Mouse (Mus musculus): Measurements from ENCODE around the gene Cd5.

Gene Cd5

DNA sequence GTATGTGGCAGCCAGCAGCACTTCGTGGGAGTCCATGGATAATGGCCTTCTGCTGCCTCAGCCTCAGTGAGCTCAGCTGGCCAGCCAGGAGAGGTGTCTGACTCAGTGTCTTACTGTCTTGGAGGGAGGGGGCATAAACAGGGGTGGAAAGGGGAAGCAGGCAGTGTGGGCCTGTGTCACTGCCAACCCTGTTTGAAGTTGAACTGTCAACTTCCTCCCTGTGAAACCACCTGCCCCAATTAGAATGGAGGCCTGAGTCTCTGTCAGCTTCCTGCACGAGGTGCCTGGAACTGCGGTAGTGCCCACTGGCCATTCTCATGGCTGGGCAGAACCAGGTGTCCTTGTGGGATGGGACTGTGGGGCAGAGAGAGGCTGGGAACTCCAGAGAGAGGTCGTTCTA is at the start of gene Cd5:
TSS of gene Cd5 (minus strand) at position 192 of the 400 bp plus-strand sequence.
- no peak for DNase-seq

DNA sequence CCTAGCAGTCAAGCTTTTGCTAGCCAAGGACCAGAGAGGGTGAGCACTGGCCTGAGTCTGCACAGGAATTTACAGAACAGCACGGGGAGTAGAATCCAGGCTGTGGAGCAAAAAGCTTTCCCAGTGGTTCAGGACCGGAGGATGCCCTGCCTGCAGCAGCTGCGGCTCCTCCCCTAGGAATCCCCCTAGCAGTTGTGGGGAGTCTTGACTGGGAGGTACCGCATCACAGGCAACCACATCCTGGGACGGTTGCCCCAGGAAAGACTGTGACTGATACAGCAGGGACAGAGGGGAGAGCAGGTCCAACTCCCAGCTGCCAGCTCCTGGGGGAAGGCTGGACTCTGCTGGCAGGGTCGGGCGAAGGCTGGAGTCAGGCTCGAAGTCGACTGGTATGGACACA is 49.4 kb upstream of the Cd5 start:
- DNase-seq: no peak

DNA sequence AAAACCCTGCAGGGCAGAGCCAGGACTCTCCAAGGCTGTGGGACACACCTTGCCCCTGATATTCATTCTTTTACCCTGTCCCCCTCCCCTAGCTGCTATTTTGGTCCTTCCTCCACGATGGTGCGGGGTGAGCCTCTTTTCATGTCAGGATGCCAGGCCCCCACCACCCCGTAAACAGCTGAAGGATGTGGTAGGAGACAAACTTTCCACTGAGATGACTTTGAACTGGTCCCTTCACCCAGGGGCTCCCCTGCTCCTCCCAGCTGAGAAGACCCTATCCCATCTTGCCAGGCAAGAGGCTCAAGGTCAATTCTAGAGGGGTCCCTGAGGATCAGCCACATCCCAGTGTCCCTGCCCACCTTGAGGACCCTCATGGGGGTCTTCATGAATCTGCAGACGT is 48.6 kb upstream of the Cd5 start:
- no peak for DNase-seq

DNA sequence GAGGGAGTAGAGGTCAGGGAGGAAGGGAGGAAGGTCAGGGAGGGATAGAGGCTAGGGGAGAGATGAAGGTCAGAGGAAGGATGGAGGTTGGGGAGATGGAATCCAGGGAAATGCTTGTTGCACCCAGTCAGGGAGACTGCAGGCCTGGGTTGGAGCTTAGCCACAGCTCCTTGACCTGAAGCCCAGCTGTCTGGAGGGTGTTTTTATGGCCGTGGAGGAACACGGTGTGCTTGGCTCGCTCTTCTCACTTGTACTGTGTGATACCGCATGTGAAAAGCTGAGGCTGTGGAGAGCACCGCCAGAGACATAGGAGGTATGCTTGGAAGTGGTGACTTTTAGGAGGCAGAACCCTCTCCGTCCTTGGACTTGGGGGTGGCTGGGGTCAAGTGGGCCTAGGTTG is 48.0 kb upstream of the Cd5 start:
- no peak for DNase-seq

DNA sequence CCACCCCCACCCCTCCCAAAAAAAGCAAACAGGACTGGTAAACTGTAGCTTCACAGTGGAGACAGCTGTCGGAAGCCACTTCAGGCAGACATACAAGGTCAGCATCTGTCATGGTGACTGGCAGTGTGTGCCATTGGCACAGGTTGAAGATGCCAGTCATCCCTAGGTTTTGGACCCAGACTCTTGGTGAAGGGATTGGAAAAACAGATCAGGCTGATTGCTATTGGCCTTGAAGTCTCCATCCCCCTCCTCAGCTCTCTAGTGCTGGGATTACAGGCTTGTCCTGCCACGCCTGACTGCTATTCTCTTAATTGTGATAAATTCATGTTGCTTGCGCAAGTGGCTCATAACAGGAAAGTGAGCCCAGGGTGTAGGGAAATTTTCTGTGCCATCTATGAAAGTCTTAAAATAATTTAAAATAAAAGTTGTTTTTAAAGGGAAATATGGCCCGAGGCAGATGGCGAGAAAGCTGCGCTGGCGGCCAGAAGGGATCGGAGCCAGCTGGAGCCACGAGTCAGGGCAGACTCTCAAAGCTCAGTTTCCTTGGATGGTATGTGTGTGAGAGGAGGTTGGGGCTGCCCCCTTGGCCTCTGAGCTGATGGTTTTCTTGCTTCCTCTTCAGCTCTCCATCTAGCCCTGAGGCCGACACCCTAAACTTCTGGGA is 46.1 kb upstream of the Cd5 start:
- no peak for DNase-seq

DNA sequence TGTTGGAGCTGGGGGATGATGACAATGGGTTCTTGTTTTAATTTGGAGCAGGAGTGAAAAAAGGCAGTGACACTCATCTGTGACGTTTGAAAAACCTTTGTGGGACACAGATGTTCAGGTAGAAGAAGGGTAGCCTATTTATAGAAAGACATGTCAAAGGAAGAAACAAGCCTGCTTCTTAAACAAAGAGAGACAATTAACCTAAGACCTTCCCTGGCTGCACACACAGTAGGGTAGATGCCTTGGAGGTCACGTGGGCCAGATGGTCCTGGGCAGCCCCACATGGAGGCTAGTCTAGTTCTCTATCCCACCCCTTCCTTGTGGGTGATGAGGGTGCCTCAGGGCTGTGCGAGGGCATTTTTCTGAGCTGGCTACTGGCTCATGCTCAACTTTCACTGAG is 45.3 kb upstream of the Cd5 start:
- no peak for DNase-seq

DNA sequence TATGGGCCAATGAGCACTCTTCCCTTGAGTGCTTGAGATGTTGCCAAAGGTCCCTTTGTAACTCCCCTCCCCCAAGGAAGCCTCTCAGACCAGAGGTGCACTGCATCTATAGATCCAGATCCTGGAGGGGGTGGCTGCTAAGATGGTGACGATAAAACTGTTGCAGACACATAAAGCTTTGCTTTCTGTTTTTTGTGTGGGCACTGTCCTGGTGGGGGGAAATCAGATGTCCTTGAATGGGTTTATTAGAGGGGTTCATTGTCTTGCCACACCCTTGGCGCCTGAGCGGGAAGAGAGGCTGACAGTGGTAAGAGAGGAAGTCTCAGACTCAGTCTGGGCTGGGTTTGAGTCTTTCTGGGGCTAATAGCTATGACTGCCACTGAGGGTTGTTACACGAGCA is 44.4 kb upstream of the Cd5 start:
- no peak for DNase-seq

DNA sequence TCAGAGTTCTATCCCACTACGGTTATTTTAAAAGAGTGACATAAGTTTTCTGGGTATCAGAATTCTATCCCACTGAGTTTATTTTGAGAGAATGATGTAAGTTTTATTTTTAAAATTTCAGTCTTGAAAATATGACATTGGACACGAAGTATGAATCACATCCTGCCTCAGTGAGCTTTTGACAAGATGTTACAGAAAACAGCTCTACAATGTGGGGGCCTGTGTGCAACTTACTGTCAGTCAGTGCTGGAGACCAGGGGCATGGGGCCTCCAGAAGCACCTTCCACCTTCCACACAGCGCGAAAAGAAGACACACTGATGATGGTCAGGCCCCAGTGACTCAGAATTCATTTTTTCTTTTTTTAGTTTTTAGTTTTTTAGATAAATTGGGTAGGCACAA is 42.8 kb upstream of the Cd5 start:
- no peak for DNase-seq

DNA sequence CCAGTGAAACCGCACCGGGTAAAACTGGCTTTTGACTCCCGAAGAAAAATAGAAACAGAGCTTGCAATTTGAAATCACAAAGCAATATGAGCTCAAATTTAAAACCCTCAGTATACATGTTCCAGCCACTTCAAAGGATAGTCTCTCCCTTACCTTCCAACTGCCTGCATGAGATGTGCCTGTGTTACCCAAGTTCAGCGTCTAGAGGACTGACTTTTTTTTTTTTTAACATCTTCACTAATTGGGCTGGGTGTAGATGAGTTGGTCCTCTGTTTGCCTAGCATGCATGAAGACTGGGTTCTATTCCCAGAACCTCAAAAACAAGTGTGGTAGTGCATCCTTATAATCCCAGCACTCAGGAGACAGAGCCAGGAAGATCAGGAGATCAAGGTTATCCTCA is 38.1 kb upstream of the Cd5 start:
- DNase-seq: no peak

DNA sequence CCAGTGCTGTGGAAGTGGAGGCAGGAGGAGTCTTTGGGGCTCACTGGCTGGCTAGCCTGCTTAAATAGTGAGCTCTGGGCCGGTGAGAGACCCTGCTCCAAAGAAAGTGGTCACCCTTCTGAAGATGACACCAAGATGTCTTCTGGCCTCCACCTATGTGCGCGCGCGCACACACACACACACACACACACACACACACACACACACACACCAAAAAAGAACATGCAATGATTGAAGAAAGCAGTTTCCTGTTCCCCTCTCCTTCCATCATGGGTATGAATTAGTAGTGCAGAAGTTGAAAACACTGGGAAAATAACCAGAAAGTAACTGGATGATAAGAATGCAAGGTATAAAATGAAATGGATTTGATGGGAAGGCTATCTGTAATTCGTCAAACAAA is 35.3 kb upstream of the Cd5 start:
- DNase-seq: no peak

DNA sequence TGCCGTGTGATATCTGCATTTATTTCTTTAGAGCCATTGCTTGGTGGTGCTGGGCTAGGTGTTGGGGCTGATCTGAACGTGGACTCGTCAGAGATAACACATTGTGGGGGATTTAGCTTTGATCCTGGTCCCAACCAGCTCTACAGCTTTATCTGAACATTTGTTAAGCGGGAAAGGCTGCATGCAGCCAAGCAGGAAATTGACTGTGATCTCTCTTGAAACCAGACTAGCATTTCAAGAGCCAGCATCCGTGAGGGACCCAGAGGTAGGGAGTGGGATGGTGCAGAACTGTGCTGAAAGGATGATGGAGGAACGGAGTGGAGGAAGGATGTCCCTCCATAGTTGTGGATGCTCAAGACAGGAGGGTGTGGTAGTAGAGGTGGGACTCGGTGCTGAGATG is 34.6 kb upstream of the Cd5 start:
- no peak for DNase-seq

DNA sequence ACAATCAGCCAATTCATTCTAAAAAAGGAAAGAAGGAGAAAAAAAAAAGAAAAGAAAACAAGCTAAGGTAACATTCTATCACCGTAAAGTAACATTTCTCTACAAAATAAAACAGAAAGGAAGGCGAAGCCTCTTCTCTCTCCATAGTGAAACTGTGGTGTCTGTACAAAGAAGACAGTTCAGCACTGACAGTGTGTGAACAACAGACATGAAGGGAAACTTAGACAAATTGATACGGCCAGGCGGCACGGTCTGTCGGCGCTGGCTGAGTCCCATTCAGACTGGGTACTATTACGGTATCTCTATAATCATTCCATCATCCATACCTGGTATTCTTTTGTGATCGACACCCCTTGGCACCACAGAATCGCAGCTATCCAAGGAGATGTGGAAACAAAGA is 34.1 kb upstream of the Cd5 start:
- no peak for DNase-seq

DNA sequence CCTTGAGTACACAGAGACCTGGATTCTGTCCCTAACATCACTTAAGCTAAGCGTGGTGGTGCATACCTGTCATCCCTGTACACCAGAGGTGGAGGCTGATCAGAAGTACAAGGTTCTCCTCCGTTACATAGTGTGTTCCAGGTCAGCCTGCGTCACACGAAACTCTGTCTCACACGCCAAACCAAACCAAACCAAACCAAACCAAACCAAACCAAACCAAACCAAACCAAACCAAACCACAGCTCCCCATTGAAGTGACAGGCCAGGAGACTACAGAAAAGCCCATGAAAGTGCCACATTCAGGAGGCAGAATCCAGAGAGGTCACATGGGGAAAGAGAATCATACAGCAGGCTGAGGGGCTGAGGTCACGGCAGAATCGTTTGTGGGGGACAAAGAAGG is 33.2 kb upstream of the Cd5 start:
- no peak for DNase-seq

DNA sequence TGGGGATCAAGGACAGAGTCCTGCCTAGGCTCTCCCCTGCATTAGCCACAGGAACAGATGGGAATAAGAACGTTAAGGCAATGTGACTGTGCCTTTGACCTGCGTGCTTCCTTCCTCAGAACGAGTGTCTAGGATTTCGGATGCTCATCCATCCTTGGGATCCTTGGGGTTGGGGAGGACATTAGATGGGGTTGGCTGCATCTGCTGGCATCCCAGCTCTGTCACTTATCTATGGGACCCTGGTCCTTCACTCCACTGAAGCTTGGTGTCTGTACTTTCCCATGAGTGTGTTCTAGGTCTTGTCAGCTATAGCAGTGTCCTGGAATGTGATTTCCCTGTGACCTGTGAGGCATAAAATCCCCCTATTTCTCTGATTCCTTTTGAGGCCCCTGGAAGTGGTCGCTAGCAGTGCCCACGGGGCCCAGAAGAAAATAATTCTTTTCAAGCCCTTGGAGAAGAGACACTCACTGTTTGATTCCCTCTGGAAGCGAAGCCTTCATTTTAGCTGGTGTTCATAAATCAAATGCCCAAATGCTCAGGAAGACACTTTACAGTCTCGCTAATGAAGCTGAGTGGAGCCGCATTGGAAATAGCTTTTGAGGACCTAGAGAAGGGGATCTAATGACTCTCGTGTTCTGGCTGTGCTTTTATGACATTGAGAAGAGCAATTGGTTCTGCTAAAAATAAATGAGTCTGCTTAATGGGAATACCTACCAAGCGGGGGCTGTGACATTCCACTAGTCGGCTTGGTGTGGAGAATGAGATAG is 30.8 kb upstream of the Cd5 start:
- no peak for DNase-seq

DNA sequence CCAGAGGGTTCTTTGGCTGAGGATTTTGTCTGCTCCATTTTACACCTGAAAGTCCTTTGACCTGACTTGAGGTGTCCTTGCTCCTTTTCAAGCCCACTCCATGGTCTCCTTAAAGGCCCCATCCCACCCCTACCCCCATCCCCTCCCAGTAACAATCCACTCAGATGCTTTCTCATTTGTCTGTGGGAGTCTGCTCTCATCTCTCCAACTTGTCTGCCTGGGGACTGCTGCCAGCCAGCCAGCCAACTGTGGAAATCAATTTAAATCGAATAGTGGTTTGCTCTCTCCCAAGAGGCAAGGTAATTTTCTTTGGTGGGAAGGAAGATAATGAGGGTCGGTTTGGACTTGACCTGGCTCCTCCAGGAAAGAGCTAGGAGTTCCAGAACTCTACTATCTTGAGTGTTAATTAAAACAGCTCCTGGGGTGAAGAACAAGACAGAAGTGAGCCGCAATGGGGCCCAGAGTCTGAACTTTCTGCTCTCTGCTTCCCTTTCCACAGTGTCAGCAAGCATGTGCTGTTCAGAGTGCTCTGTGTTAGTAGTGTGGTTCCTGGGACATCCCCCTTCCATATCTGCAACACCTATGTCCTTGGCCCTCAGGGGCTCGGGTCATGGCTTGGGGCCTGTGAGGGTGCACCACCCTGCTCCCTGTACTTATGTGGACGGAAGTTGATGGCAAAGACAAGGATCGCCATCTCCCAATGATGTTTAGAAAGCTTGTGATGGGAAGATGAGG is 30.1 kb upstream of the Cd5 start:
- DNase-seq: no peak

DNA sequence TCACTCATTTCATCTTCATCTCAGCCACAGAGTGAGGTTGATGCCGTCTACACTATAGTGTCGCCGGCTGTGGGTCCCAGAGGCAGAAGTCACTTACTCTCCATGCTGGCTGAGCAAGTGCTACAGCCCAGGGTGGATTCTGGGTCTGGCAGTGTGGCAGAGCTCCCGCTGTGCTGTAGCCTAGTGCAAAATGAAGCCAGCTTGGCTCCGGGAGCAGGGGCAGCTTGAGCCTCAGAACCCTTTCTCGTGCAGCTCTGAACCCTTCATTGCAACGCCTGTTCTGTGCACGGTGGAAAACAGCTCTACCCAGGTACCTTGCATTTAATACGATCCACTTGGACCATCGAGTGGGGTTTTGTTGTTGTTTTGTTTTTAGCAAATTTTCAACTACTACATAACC is 28.8 kb upstream of the Cd5 start:
- no peak for DNase-seq

DNA sequence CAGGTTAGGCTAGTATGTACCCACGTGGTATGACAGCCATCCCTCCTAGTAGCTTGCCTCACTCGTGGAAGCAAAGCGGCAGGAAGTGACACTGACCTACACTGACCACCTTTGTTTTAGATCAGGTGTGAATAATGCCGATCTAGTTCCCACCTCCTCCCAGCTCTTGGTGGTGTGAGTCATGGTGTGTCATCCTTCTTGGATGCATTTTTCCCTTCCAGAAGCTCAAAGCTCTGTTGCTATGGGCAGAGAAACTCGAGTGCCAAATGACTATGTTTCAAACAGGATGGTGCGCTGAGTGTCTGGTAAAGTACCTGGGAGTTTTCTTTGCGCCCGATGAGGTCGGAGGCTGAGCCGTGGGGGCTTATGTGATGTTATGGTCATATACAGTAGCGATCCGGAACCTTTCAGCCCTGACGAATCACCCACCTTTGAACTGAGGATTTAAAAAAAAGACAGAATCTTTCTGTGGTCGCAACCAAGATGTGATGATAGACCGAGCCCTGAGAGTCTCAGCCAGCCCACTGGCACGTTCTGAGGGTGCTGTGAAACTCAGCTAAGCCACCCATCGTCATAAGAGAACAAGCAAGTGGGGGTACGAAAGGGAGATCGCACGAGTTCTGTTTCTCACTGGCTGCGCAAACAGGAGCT is 24.7 kb upstream of the Cd5 start:
- no peak for DNase-seq

DNA sequence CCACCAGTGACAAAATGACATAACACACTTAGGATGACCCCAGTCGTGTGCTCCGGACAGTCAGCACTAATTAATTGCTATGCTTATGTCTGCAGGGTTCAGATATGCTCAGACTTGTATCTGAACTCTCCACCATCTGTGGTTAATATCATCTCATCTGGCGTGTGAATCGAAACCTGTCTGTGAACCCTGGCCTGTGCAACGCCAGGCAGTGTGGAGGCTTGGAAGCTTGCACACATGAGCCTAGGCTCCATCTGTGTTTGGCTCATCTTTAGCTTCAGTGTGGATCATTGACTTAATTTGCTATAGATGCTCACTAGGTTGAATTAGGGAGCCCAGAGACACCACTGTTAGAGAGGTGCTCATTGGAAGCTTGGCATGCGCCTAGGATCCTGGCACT is 23.7 kb upstream of the Cd5 start:
- no peak for DNase-seq

DNA sequence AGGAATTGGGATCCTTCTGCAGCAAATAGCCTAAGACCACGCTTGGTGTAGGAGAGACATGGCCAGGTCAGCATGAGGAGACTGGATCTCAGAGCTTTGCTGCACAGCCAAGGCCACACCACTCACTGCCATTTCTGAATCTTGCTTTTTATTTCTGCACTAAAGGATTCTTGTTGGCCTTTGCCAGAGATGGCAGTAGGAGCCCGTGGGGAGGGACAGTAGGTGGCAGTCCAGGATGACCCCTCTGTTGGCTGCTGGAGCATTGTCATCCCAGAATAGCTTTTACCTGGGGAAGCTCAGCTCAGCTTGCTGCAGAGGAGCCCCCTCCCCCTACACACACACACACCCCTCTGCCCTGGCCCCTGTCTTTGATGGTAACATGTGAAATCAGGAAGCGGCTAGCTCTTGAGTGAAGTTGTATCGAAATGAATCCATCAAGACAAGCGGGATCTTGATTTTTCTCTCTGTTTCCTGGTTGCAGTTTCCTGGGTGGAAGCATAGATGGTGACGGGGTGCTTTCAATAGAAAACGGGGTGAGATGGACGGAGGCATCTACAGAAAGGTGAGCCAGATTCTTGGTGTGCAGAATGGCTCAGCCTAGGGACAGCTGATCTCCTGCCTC is 23.1 kb upstream of the Cd5 start:
- DNase-seq: no peak

DNA sequence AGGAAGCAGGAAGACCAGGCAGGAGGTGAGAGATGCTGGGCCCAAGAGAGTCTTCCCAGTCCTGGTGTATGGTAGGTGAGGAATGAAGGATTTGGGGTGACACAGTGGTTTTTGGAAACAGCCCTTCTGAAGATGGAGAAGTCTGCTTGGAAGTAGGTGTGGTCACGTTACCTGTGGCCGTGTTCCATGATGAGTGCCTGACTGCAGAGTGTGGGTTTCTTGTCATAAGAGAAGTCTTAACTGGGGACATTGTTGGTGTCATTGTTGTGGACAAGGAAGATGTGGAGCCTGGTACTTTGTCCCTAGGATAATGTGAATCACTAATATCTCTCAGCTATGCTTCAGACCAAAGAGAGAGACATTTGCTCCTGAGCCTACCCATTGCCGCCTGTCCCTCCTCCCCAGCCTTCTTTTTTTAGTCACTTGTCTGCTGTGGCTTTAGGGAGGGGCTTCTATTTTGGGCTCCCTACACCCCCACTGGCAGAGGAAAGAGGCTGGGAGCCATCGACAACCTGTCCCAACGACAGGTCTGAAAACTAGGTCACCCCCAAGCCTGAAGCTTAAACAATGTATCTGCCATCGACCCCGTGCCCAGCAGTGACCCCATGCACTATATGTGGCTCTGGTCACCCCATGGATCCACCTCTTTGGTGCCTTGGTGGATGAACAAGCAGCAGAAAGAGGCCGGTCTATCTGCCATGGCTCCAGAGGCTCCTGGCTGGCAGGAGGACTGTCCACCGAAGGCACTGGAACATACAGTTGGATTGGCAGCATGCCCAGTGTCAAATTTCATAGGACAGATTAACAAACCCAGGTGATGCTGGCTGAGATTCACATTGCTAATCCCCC is 21.4 kb upstream of the Cd5 start:
- no peak for DNase-seq

DNA sequence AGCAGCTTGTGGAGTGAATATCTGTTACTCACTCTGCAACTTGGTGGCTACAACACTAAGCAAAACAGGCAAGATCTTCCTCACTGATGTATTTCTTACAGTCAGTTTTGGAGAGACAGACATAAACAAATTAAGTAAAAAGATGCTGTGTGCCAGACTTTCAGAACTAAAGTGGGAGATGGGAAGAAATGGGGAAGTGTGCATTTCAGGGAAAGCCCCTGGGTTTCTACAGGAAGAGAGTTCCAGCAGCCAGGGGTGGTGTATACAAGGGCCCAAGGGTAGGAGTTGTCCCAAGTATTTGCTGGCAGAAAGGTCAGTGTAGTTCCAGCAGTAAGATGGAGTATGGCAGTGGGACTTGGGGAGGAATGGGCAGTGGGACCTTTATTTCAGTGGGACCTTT is 20.7 kb upstream of the Cd5 start:
- DNase-seq: no peak

DNA sequence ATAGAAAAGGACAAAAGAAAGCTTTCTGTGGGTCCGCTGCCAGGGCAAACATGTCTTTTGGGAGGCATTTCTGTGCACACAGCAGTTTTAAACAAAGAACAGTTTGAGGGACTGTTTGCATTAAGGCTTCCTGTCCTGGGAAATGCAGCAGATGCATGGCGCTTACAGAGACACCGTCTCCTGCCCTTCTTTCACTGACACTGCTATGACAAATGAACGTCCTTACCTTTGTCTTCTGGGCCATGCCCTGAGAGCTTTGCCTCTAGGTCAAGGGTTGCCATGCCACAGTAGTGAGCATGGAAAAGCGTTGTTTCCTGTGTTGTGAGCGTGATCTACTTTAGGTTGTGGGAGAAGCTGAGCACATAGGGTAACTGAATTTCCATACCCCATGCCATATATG is 19.9 kb upstream of the Cd5 start:
- DNase-seq: no peak

All from kidney, adult 11 months (tissue).